Mouse (Mus musculus) liver, embryonic 14.5 days (tissue): ENCODE results near the gene Kdm4b.

Experiments used
- CTCF ChIP-seq: IDR thresholded peaks from 2 replicates; pipeline ENCODE4 v1.5.1; 2016; ENCODE audit warnings: antibody characterized with exemption, low read depth, control low read depth
- EP300 ChIP-seq: IDR thresholded peaks from 2 replicates; pipeline ENCODE4 v1.6.1; 2016; ENCODE audit warnings: antibody characterized with exemption, low read depth

DNA sequence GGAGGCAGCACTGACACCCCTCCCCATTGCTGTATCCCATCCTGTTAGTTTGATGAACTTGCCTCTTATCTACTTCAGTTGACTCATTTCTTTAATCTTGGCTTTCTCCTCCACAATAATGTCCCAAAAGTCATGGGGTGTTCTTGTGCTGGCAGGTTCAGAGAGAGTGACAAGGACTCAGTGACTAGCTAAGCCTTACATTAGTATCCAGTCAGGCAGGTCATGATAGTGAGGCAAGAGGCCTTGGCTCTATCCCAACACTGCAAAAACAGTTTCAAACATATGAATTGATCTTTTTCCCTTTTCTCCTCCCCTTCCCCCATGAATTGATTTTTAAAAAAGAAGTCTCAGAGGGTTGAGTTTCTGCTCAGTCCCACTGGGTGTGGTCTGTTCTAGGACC lies 3.4 kb downstream of the Kdm4b start:
- TF ChIP-seq CTCF (no peak), EP300 (no peak)
